Mouse (Mus musculus) left cerebral cortex, adult 9 months (tissue): ENCODE data around the gene Ifitm6.
"Not testable (repeated sequence)": the region's sequence is repeated elsewhere in the genome, so short reads cannot be mapped to it uniquely, and the experiment has no call there.

Experiments used
- DNase-seq, 2 experiments: peaks; one replicate each; pipeline ENCODE4 v3.0.0; 2022; ENCODE audit warnings: low spot score in 2 of 2

Ifitm6 gene

DNA sequence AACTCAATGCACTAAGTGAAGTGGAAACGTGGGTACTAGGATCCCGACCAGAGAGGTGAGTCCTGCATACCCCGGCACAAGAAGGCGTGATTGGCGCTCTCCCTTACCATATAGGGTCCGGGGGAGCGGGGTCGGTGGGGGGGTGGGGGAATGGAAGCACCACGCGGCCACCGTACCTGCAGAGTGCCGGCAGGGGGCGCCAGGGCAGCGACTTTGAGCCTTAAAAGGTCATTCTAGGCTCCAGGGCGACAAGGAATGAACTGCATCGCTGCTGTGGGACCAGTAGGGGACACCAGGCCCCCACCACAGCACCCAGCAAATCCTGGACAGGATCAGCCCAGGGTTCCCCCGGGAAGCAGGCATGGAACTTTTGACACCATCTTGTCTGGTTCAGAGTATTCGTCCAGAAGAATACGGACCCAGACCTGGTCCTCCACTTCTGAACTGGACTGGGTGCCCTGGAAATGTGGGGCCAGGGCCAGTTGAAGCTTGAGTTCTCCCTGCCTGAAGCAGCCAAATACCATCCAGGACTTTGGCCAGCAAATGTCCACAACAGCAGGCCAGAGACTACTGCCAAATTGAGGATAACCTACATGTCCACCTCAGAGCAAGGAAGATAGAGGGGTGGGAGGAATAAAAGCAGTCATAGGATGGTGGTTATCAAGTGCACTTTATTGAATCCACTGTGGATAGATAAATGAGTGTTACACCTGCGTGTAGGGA lies 8.6 kb downstream of the Ifitm6 start:
- peak in 1 of 2 experiments; percentile 60 for DNase-seq

- no peak for DNase-seq
These were observed 9.4 kb downstream of the Ifitm6 start for GRCm38 (mm10) chr7:141008312-141008761.

GRCm38 (mm10) chr7:141006914-141007313 lies 10.8 kb downstream of the Ifitm6 start:
- DNase-seq: peak in 1 of 2 experiments; percentile 28

GRCm38 (mm10) chr7:141006446-141006845 lies 11.3 kb downstream of the Ifitm6 start:
- no peak for DNase-seq

- no peak for DNase-seq
These were observed 14.3 kb downstream of the Ifitm6 start for GRCm38 (mm10) chr7:141003248-141004010.

- DNase-seq: no peak
These were observed 16.6 kb downstream of the Ifitm6 start for GRCm38 (mm10) chr7:141000881-141001708.

DNA sequence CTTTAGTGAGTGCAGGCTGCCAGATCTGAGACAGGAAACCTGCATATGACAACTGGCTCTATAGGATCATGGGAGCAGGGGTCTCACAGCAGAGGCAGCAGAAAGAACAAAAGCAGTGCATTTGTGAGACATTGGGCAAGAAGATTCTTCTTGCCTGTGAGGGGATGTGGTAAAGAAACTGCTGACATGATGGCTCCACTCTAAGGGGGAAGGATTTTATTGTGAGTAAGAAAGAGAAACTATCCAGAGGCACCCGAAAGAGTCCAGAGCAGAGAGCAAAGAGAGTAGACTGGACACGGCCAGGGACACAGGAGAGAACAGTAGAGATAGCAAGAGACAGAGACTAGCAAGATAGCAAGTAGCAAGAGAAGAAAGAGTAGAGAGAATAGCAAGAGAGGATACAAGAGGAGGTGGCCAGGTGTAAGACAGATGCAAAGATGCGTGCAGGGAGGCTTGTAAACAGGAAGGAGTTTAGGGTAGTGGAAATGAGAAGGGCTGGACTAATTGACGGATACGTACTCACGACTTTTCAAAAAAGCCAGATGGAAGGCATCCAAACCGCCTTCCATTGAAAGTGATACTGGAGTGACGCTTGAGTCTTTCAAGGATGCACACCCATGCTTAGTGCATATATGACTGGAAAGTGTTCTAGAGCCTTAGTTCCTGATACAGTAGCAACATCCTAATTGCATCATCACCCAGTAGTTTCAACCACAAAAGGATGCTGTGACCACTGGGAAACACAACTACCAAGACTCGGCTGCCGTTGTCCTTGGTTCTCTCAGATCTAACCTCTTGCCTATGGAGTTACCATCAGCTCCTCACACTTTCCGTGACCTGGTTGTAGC lies 18.6 kb downstream of the Ifitm6 start:
- DNase-seq: no peak

- DNase-seq: no peak
These were observed 19.9 kb downstream of the Ifitm6 start for GRCm38 (mm10) chr7:140997817-140998216.

GRCm38 (mm10) chr7:140991117-140991689 lies 26.5 kb downstream of the Ifitm6 start:
- DNase-seq: no peak

DNA sequence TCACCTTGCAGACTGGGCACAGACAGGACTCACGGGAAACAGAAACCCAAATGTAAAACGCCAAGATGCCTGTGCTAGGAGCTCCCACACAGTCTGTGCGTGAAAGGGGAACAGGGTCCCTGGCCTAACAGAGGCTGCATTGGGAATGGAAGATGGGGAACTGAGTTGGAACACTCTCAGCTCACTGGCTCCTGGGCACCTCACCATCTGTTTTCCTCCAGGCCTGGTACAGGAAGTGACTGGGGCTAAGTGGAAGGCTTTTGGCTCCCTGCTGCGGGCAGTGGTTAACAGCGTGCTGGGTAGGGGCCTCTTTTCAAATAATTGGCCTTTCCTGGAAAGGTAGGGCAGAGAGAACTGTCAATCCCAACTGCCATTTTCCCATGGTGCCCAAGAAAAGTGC lies 27.1 kb downstream of the Ifitm6 start:
- no peak for DNase-seq

GRCm38 (mm10) chr7:140990185-140990584 lies 27.5 kb downstream of the Ifitm6 start:
- DNase-seq: no peak

DNA sequence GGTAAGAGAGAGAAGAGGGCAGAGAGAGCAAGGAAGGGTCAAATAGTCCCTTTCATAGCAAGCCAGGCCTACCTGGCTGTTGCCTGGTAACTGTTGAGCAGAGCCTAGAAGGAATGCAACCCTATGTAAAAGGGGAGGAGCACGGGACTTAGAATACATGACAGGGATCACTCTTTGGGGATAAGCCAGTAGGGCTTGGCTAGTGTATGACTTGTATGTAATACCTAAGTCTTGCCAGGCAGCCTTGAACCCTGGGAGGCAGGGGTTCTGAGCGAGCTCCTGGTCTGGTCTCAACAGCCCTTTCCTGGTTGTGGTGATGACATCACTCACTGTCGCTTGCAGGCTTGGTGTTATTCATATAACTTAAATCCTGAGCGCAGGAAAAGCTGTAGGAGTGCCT lies 28.7 kb downstream of the Ifitm6 start:
- DNase-seq: no peak

DNA sequence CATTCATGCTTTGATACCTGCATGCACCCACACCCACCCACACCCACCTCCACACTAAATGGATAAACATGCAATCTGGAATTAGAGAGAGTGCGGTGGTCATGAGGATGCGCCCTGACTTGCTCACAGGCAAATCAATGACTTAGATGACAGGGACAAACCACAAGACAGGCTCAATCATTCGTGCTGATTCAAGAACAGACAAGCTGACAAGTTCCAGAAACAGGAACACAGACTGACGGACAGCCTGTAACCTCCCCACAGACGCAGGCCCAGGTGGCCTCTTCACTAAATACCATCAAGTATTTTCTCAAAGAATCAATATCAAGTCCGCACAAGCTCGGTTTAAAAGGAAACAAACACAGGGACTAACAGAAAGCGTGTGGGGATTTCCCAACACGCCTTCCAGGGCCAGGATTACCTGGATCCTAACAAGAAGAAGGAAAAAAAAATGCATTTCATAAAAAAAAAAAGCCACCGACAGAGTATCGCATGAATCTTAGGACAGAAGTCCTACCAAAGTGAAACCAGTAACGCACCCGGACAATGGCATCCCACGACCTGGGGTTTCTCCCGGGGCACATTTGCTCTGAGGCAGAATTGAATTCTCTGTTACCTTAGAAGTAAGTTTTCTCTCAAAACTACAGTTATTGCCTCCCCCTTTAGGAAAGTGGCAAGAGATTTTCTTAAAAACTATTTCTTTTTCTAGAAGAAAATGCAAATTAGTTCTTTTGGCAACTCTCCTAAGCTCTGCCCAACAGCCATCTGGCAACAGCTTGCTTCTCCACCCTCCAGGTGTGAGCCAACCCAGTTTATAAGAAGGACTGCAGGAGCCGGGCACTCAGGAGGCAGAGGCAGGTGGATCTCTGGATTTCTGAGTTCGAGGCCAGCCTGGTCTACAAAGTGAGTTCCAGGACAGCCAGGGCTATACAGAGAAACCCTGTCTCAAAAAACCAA lies 30.3 kb downstream of the Ifitm6 start:
- peak in 1 of 2 experiments; percentile 57 for DNase-seq

GRCm38 (mm10) chr7:140982971-140983370 lies 34.8 kb downstream of the Ifitm6 start:
- no peak for DNase-seq

- DNase-seq: no peak
These were observed 36.0 kb downstream of the Ifitm6 start for GRCm38 (mm10) chr7:140981704-140982103.

GRCm38 (mm10) chr7:140976720-140977119 lies 41.0 kb downstream of the Ifitm6 start:
- not testable (repeated sequence) for DNase-seq

GRCm38 (mm10) chr7:140975465-140975864 lies 42.3 kb downstream of the Ifitm6 start:
- DNase-seq: no peak

DNA sequence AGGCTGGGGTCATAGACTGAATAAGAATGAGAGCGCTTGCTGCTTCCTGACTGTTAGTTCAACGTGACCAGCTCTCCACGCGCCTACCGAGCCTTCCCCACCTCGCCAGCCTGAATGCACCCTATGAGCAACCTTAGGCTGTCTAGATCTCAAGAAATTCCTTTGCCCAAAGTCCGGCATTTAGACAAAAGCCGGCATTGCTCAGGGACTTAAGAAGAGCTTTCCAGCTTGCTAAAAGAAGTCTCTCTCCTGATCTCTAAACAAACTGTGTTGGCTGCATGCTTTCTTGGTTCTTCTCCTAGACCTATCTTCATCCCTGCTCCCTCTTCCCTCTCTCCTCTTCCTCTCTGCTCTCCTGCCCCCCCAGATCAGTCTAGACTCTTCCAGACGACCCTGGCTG lies 42.8 kb downstream of the Ifitm6 start:
- no peak for DNase-seq

DNA sequence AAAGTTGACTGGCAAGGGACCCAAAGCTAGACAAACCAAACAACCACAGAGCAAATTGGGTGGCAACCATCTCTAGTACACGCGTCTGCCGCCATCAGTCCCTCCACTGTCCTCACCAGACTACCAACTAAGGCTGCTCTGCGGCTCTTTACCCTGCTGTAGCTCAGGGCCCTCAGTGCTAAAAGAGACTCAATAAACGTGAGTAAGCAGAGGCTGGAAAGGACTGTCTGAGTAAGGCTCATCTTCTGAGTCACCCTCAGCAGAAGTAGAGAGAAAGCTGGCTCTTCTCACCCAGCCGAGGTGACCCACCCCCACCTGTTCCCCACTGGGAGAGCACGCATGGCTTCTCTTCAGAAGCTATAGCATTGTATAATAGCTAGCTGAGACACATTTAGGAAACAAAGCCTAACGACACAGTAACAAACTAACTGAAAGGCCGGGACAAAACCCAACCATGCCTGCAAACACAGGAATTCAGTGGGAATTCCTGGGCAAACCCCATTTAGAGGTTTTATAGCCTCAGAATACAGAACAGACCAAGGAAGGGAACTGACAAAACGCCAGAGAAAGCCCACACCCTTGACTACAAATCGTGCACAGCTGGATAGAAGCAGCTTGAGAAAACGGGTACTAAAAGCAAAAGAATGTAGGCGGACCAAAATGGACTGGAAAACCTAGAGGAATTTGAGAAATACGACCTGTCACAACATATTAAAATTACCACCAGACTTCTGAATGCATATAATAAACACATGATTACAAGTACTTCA lies 44.1 kb downstream of the Ifitm6 start:
- no peak for DNase-seq
